Mouse (Mus musculus) MEL (cell line): ENCODE results near the gene Ppp1r10. TPM values are rescaled to one million over a fixed set of nuclear protein-coding genes. Genes with fewer than 3 reads are reported as not detected.

Experiments
- DNase-seq: peaks from one replicate; pipeline ENCODE4 v3.0.0; 2011; ENCODE audit warnings: low read depth, low spot score
- H3K27ac ChIP-seq: 2 replicates; pipeline ENCODE4 v1.5.1; 2012; ENCODE audit warnings: low read depth, mild to moderate bottlenecking, control low read depth, low read length, moderate library complexity; ENCODE audit not compliant: control insufficient read depth
- H3K27me3 ChIP-seq, 2 experiments: fragments of 150-350 bp in 1 of 2; sonication (generic) in 1 of 2; 2 replicates each; pipeline ENCODE4 v1.6.1; 2012; ENCODE audit warnings: low read length in 2 of 2, mild to moderate bottlenecking in 2 of 2, improper control_type of control experiment in 1 of 2, moderate library complexity in 1 of 2; ENCODE audit not compliant: insufficient read depth in 2 of 2, control insufficient read depth in 1 of 2
- H3K36me3 ChIP-seq, 2 experiments: 2 replicates each; pipeline ENCODE4 v1.6.1; 2012 to 2014; ENCODE audit warnings: low read length in 2 of 2, improper control_type of control experiment in 1 of 2, inconsistent platforms in 1 of 2, mild to moderate bottlenecking in 1 of 2; ENCODE audit not compliant: insufficient read depth in 2 of 2, control insufficient read depth in 1 of 2
- H3K4me1 ChIP-seq, 2 experiments: fragments of 150-350 bp in 1 of 2; sonication (generic) in 1 of 2; 2 replicates each; pipeline ENCODE4 v1.6.1; 2012; ENCODE audit warnings: low read length in 2 of 2, improper control_type of control experiment in 1 of 2, mild to moderate bottlenecking in 1 of 2; ENCODE audit not compliant: insufficient read depth in 2 of 2, control insufficient read depth in 1 of 2
- H3K4me3 ChIP-seq, 2 experiments: fragments of 150-350 bp in 1 of 2; sonication (generic) in 1 of 2; 2 replicates each; pipeline ENCODE4 v1.5.1; 2012; ENCODE audit warnings: low read depth in 2 of 2, low read length in 2 of 2, mild to moderate bottlenecking in 2 of 2, moderate library complexity in 2 of 2, control low read depth in 1 of 2, improper control_type of control experiment in 1 of 2; ENCODE audit not compliant: control insufficient read depth in 1 of 2, insufficient read depth in 1 of 2
- H3K79me2 ChIP-seq: 2 replicates; pipeline ENCODE4 v1.6.1; 2012; ENCODE audit warnings: mild to moderate bottlenecking, low read length, moderate library complexity; ENCODE audit not compliant: control insufficient read depth, poor library complexity, insufficient read depth
- H3K9ac ChIP-seq: 2 replicates; pipeline ENCODE4 v1.6.1; 2012; ENCODE audit warnings: low read depth, mild to moderate bottlenecking, control low read depth, low read length, moderate library complexity; ENCODE audit not compliant: control insufficient read depth, poor library complexity, severe bottlenecking
- H3K9me3 ChIP-seq: fragments of 150-350 bp; sonication (generic); replicated peaks from 2 replicates; pipeline ENCODE4 v1.6.1; 2012; ENCODE audit warnings: mild to moderate bottlenecking, low read length, improper control_type of control experiment, moderate library complexity; ENCODE audit not compliant: insufficient read depth
- BHLHE40 ChIP-seq: IDR thresholded peaks from 2 replicates; pipeline ENCODE4 v1.6.1; 2012; ENCODE audit warnings: low read depth, mild to moderate bottlenecking, inconsistent platforms, low read length, improper control_type of control experiment, borderline replicate concordance
- CHD1 ChIP-seq: IDR thresholded peaks from 2 replicates; pipeline ENCODE4 v1.6.1; 2012; ENCODE audit warnings: low read depth, mild to moderate bottlenecking, inconsistent platforms, low read length, improper control_type of control experiment
- E2F4 ChIP-seq: IDR thresholded peaks from 2 replicates; pipeline ENCODE4 v1.6.1; 2011; ENCODE audit warnings: low read depth, low read length, improper control_type of control experiment, borderline replicate concordance
- ELF1 ChIP-seq: IDR thresholded peaks from 2 replicates; pipeline ENCODE4 v1.6.1; 2014; ENCODE audit warnings: low read depth, mild to moderate bottlenecking, inconsistent platforms, low read length, improper control_type of control experiment, moderate library complexity
- GABPA ChIP-seq: IDR thresholded peaks from 2 replicates; pipeline ENCODE4 v1.6.1; 2012; ENCODE audit warnings: low read depth, mild to moderate bottlenecking, inconsistent platforms, low read length, improper control_type of control experiment, moderate library complexity
- GATA1 ChIP-seq: IDR thresholded peaks from 2 replicates; pipeline ENCODE4 v1.6.1; 2011; ENCODE audit warnings: low read depth, low read length, improper control_type of control experiment
- HCFC1 ChIP-seq: IDR thresholded peaks from 2 replicates; pipeline ENCODE4 v1.6.1; 2012; ENCODE audit warnings: low read depth, mild to moderate bottlenecking, inconsistent platforms, low read length, improper control_type of control experiment, moderate library complexity
- MAX ChIP-seq: IDR thresholded peaks from 2 replicates; pipeline ENCODE4 v1.6.1; 2011; ENCODE audit warnings: low read length, improper control_type of control experiment
- MEF2A ChIP-seq: IDR thresholded peaks from 2 replicates; pipeline ENCODE4 v1.6.1; 2014; ENCODE audit warnings: low read depth, mild to moderate bottlenecking, inconsistent platforms, low read length, improper control_type of control experiment; ENCODE audit not compliant: poor library complexity, insufficient replicate concordance, severe bottlenecking; ENCODE audit errors: extremely low read depth
- MYB ChIP-seq: IDR thresholded peaks from 2 replicates; pipeline ENCODE4 v1.6.1; 2011; ENCODE audit warnings: mild to moderate bottlenecking, low read depth, low read length, improper control_type of control experiment
- POLR2A ChIP-seq, 2 experiments: IDR thresholded peaks; 2 replicates each; pipeline ENCODE4 v1.6.1; 2011 to 2012; ENCODE audit warnings: low read length in 2 of 2, mild to moderate bottlenecking in 2 of 2, control low read depth in 1 of 2, improper control_type of control experiment in 1 of 2, low read depth in 1 of 2, moderate library complexity in 1 of 2; ENCODE audit not compliant: control insufficient read depth in 1 of 2, insufficient read depth in 1 of 2, poor library complexity in 1 of 2
- POLR2AphosphoS5 ChIP-seq: IDR thresholded peaks from 2 replicates; pipeline ENCODE4 v1.6.1; 2012; ENCODE audit warnings: low read depth, borderline replicate concordance, mild to moderate bottlenecking, inconsistent platforms, low read length, moderate library complexity, mixed read lengths
- RCOR1 ChIP-seq: IDR thresholded peaks from 2 replicates; pipeline ENCODE4 v1.6.1; 2012; ENCODE audit warnings: low read depth, mild to moderate bottlenecking, inconsistent platforms, low read length, improper control_type of control experiment
- TAL1 ChIP-seq: IDR thresholded peaks from 2 replicates; pipeline ENCODE4 v1.6.1; 2012; ENCODE audit warnings: mild to moderate bottlenecking, inconsistent platforms, low read length, moderate library complexity, mixed read lengths
- UBTF ChIP-seq: IDR thresholded peaks from 2 replicates; pipeline ENCODE4 v1.6.1; 2012; ENCODE audit warnings: low read depth, mild to moderate bottlenecking, inconsistent platforms, low read length, improper control_type of control experiment, moderate library complexity, borderline replicate concordance; ENCODE audit not compliant: insufficient read depth
- USF2 ChIP-seq, 2 experiments: IDR thresholded peaks; 2 replicates each; pipeline ENCODE4 v1.6.1; 2011 to 2012; ENCODE audit warnings: improper control_type of control experiment in 2 of 2, low read length in 2 of 2, borderline replicate concordance in 1 of 2, inconsistent platforms in 1 of 2, low read depth in 1 of 2, mild to moderate bottlenecking in 1 of 2; ENCODE audit not compliant: insufficient read depth in 1 of 2
- ZMIZ1 ChIP-seq: IDR thresholded peaks from 2 replicates; pipeline ENCODE4 v1.6.1; 2012; ENCODE audit warnings: low read depth, mild to moderate bottlenecking, inconsistent platforms, low read length, improper control_type of control experiment, moderate library complexity
- polyA plus RNA-seq, 2 experiments: library from polyadenylated mRNA; stranded (reverse) in 1 of 2; unstranded in 1 of 2; fragments of >175 nt in 1 of 2; fragments of >200 nt in 1 of 2; gene quantifications; 2 replicates each; pipeline versions ENCODE4 v1.2.1 to v1.2.4; 2012; ENCODE audit warnings: low replicate concordance in 2 of 2, low read depth in 1 of 2; ENCODE audit not compliant: insufficient read length in 2 of 2, insufficient read depth in 1 of 2, missing spikeins in 1 of 2
- total RNA-seq: library from RNA; depleted of rRNA; stranded (reverse); fragments of 300-350 nt; gene quantifications from 2 replicates; pipeline ENCODE4 v1.2.3, GENCODE M21; 2012

Ppp1r10 gene
- total and polyA plus RNA-seq, 3 experiments = 25.3 to 61.4 TPM; not detected in 1

DNA sequence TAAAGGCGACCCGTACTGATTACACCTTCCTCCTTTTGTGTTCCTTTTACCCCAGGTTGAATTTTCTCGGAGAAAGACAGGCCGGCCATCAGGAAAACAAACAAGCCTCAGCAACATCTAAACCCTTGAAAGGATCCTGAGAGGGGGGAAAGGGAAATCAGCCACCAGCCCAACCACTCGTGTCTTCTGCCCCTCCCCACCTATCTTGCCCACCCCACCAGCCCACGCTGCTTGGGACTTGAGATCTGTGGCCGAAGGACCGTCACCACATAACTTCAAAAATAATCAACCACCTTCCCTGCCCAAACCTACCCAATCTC lies 869 bp downstream of the Ppp1r10 start:
- Histone ChIP-seq H3K4me3 (peak overlapping the region; percentile 71 to 95), H3K27me3 (no peaks in the 10 kb centered on the region), H3K27ac (peak overlapping the region; percentile 98), H3K9me3 (no peaks in the 10 kb centered on the region), H3K9ac (peak overlapping the region; percentile 97), H3K4me1 (peaks cover 9 to 33% of the 10 kb centered on the region in 2 experiments), H3K36me3 (peaks cover 0 to 34% of the 10 kb centered on the region in 2 experiments), H3K79me2 (peaks cover 56% of the 10 kb centered on the region)
- no peak for DNase-seq
- TF ChIP-seq MEF2A = no peak
- no peak for TF ChIP-seq MYB
- peak; percentile 27; the same call in 1 of the 2 replicates for TF ChIP-seq TAL1
- no peak for TF ChIP-seq CHD1
- peak; percentile 26 to 30; a peak in 2 of 4 replicates for TF ChIP-seq POLR2A (IDR thresholded peaks at IDR 0.05; ENCODE audit: control insufficient read depth in 1 of 2, insufficient read depth in 1 of 2, low read depth in 1 of 2, low read length in 2 of 2, poor library complexity in 1 of 2)

DNA sequence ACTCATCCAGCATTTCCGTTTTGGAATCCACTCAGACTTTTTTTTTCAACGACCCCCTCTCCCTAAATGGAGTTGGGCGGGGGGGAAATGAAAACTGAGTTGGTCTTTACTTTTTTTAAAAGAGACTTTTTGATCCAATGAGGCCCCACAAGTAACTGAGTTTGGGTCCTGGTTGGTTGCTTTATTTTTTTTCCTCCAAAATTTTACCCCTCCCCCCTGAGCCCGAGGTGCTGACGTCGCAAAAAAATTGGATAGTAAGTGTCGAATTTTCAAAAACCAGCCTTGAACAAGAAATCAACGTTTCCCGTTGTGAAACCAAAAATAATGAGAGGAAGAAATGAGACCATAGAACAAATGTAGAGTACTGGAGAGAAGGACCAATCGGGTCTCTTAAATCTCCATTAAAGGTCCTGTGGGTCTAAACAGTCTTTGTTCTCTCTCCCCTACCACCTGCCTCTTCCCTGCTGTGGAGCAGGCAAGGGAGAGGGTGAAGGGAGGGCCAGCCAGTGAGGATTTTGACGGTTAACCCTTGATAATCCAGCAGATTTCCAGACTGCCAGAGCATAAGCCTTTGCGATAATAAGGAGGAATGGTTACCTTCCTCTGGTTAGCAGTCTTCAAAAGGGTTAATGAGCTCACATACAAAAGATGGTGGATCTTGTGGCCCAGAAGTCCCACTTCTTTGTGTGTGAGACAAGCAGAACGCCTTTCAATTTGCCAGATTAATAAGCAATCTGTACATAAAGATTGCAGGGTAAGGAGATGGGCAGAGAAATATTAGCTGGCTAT lies 1.4 kb downstream of the Ppp1r10 start:
- peak overlapping the region; percentile 71 to 95 for H3K4me3 ChIP-seq
- peaks cover 53% of the 10 kb centered on the region for H3K79me2 ChIP-seq
- peak; percentile 79 for DNase-seq
- no peaks in the 10 kb centered on the region for H3K27me3 ChIP-seq
- H3K27ac ChIP-seq = peak overlapping the region; percentile 98
- H3K36me3 ChIP-seq = peaks cover 0 to 39% of the 10 kb centered on the region in 2 experiments
- TF ChIP-seq BHLHE40 (no peak), MEF2A (no peak), RCOR1 (no peak), POLR2A (IDR thresholded peaks at IDR 0.05; ENCODE audit: control insufficient read depth in 1 of 2, insufficient read depth in 1 of 2, low read depth in 1 of 2, low read length in 2 of 2, poor library complexity in 1 of 2) (peak; percentile 25 to 55; a peak in 1 of 4 replicates), ELF1 (no peak), E2F4 (no peak), ZMIZ1 (no peak), UBTF (0 out of 2 replicates have a peak, but pooled peaks have one; percentile 38), POLR2AphosphoS5 (peak; percentile 81; the same call in 1 of the 2 replicates), MAX (no peak), GATA1 (no peak), HCFC1 (no peak), USF2 (IDR thresholded peaks at IDR 0.05; ENCODE audit: borderline replicate concordance in 1 of 2, insufficient read depth in 1 of 2, low read depth in 1 of 2, low read length in 2 of 2) (no peak), GABPA (no peak)
- peak overlapping the region; percentile 97 for H3K9ac ChIP-seq
- H3K4me1 ChIP-seq = peaks cover 9 to 38% of the 10 kb centered on the region in 2 experiments
- no peaks in the 10 kb centered on the region for H3K9me3 ChIP-seq
